Mouse (Mus musculus) megakaryocyte, embryonic 14.5 days (primary cell): ENCODE measurements around the gene Olfr954. TPM values are rescaled to one million over a fixed set of nuclear protein-coding genes. Genes with fewer than 3 reads are reported as not detected.

Source experiments
- H3K27me3 ChIP-seq: replicated peaks from 2 replicates; pipeline ENCODE3; 2012; ENCODE audit warnings: inconsistent platforms
- H3K36me3 ChIP-seq: replicated peaks from 2 replicates; pipeline ENCODE3; 2012; ENCODE audit warnings: low read length, inconsistent platforms, mixed read lengths
- H3K4me1 ChIP-seq: 2 replicates; pipeline ENCODE4 v1.6.1; 2012; ENCODE audit warnings: inconsistent platforms
- H3K4me3 ChIP-seq: replicated peaks from 2 replicates; pipeline ENCODE3; 2012; ENCODE audit warnings: moderate library complexity, mild to moderate bottlenecking, inconsistent platforms
- H3K9me3 ChIP-seq: 2 replicates; pipeline ENCODE4 v1.6.1; 2012; ENCODE audit warnings: inconsistent platforms
- FLI1 ChIP-seq: IDR thresholded peaks from 2 replicates; pipeline ENCODE4 v1.6.1; 2012; ENCODE audit warnings: low read length, inconsistent platforms, mixed read lengths
- GATA1 ChIP-seq: IDR thresholded peaks from 3 replicates; pipeline ENCODE4 v1.6.1; 2012; ENCODE audit warnings: mixed read lengths, low read length, inconsistent platforms, borderline replicate concordance
- polyA plus RNA-seq: library from polyadenylated mRNA; stranded (reverse); fragments of >175 nt; gene quantifications from 2 replicates; pipeline ENCODE4 v1.2.3, GENCODE M21; 2012; ENCODE audit warnings: low replicate concordance; ENCODE audit not compliant: insufficient read depth

Gene Olfr954
- polyA plus RNA-seq, result 0.04 TPM in 1 of 2 replicates, not detected in the other

GRCm38 (mm10) chr9:39456401-39456800 is at the start of gene Olfr954:
Gene Olfr954 (plus strand): TSS chr9:39456701.
- H3K4me1 ChIP-seq, result no peaks in the 10 kb centered on the region
- no peaks in the 10 kb centered on the region for H3K27me3 ChIP-seq
- H3K4me3 ChIP-seq, result no peak within 1 kb of the TSS
- no peaks in the 10 kb centered on the region for H3K36me3 ChIP-seq
- TF ChIP-seq FLI1 (no peak), GATA1 (no peak)
- H3K9me3 ChIP-seq, result no peaks in the 10 kb centered on the region

- H3K36me3 ChIP-seq, result no peaks in the 10 kb centered on the region
- TF ChIP-seq FLI1 (no peak), GATA1 (no peak)
- H3K4me1 ChIP-seq, result no peaks in the 10 kb centered on the region
- no peaks in the 10 kb centered on the region for H3K9me3 ChIP-seq
- H3K27me3 ChIP-seq, result no peaks in the 10 kb centered on the region
- no peak within 1 kb of the TSS for H3K4me3 ChIP-seq
These were observed 29.5 kb upstream of the Olfr954 start, which contains the start of gene Olfr952 for GRCm38 (mm10) chr9:39427048-39427447. Gene Olfr952 (minus strand): TSS chr9:39427148.

GRCm38 (mm10) chr9:39471844-39472243 is 15.3 kb downstream of the Olfr954 start, which contains the start of gene Olfr955:
Gene Olfr955 (minus strand): TSS chr9:39471944.
- Histone ChIP-seq H3K27me3 (no peaks in the 10 kb centered on the region), H3K4me1 (no peaks in the 10 kb centered on the region), H3K36me3 (no peaks in the 10 kb centered on the region), H3K9me3 (no peaks in the 10 kb centered on the region), H3K4me3 (no peak within 1 kb of the TSS)
- TF ChIP-seq GATA1 (no peak), FLI1 (no peak)

GRCm38 (mm10) chr9:39493895-39494294 is 37.4 kb downstream of the Olfr954 start, which contains the start of gene Olfr44:
Gene Olfr44 (minus strand): TSS chr9:39493995.
- TF ChIP-seq FLI1, result no peak
- no peak for TF ChIP-seq GATA1
- Histone ChIP-seq H3K9me3 (no peaks in the 10 kb centered on the region), H3K27me3 (no peaks in the 10 kb centered on the region), H3K4me3 (no peak within 1 kb of the TSS), H3K4me1 (no peaks in the 10 kb centered on the region), H3K36me3 (no peaks in the 10 kb centered on the region)

- Histone ChIP-seq H3K36me3 (no peaks in the 10 kb centered on the region), H3K4me3 (no peak overlapping the region), H3K27me3 (no peaks in the 10 kb centered on the region), H3K9me3 (no peaks in the 10 kb centered on the region), H3K4me1 (no peaks in the 10 kb centered on the region)
- TF ChIP-seq FLI1 (no peak), GATA1 (no peak)
These were observed 52.5 kb downstream of the Olfr954 start for GRCm38 (mm10) chr9:39508998-39509397.

- TF ChIP-seq FLI1, result no peak
- no peak for TF ChIP-seq GATA1
- H3K9me3 ChIP-seq, result no peaks in the 10 kb centered on the region
- H3K4me3 ChIP-seq, result no peak overlapping the region
These were observed 52.9 kb downstream of the Olfr954 start for GRCm38 (mm10) chr9:39509412-39509811.

More at GRCm38 (mm10) chr9:39509412-39509811, 52.9 kb downstream of the Olfr954 start:
- no peaks in the 10 kb centered on the region for H3K27me3 ChIP-seq
- no peaks in the 10 kb centered on the region for H3K4me1 ChIP-seq
- no peaks in the 10 kb centered on the region for H3K36me3 ChIP-seq

Other genes with a start within 250 kb of the Olfr954 start
- gene Olfr1537, start 206.7 kb upstream of the Olfr954 start, polyA plus RNA-seq, result not detected in 2 replicates
- not detected in 2 replicates for gene Olfr945, start 179.9 kb upstream of the Olfr954 start, polyA plus RNA-seq
- gene Olfr948, start 130.7 kb upstream of the Olfr954 start, polyA plus RNA-seq, result not detected in 2 replicates
- gene Olfr951, start 69.3 kb upstream of the Olfr954 start, polyA plus RNA-seq, result not detected in 2 replicates
- gene Olfr952, start 29.6 kb upstream of the Olfr954 start, polyA plus RNA-seq, result not detected in 2 replicates
- gene Olfr955, start 15.2 kb downstream of the Olfr954 start, polyA plus RNA-seq, result not detected in 2 replicates
- not detected in 2 replicates for gene Olfr44, start 37.3 kb downstream of the Olfr954 start, polyA plus RNA-seq
- gene Olfr957, start 59.1 kb downstream of the Olfr954 start, polyA plus RNA-seq, result not detected in 2 replicates
- gene Olfr958, start 97.4 kb downstream of the Olfr954 start, polyA plus RNA-seq, result not detected in 2 replicates
- not detected in 2 replicates for gene Olfr959, start 118.9 kb downstream of the Olfr954 start, polyA plus RNA-seq
- gene AW551984, start 147.7 kb downstream of the Olfr954 start, polyA plus RNA-seq, result 0.17 TPM in 1 of 2 replicates, not detected in the other
- not detected in 2 replicates for gene Olfr148, start 154.0 kb downstream of the Olfr954 start, polyA plus RNA-seq
- gene Olfr960, start 164.7 kb downstream of the Olfr954 start, polyA plus RNA-seq, result not detected in 2 replicates
- gene Olfr961, start 188.4 kb downstream of the Olfr954 start, polyA plus RNA-seq, result not detected in 2 replicates
- gene Olfr963, start 210.5 kb downstream of the Olfr954 start, polyA plus RNA-seq, result not detected in 2 replicates